Mouse (Mus musculus) embryonic fibroblast, embryonic 13.5 days (primary cell): ENCODE results near the gene March6.

Experiments
- CTCF ChIP-seq: IDR thresholded peaks from 2 replicates; pipeline ENCODE4 v1.5.1; 2011; ENCODE audit warnings: mild to moderate bottlenecking, control low read depth, low read length, moderate library complexity, borderline replicate concordance; ENCODE audit not compliant: insufficient read depth
- POLR2A ChIP-seq: IDR thresholded peaks from 2 replicates; pipeline ENCODE4 v1.6.1; 2011; ENCODE audit warnings: low read depth, mild to moderate bottlenecking, control low read depth, low read length, moderate library complexity

GRCm38 (mm10) chr15:31540513-31540802 lies 9.6 kb upstream of the March6 start:
- no peak for TF ChIP-seq POLR2A
- TF ChIP-seq CTCF: no peak
